Mouse (Mus musculus) neural tube, embryonic 11.5 days (tissue): ENCODE results near the gene Gm11437. TPM values are rescaled to one million over a fixed set of nuclear protein-coding genes. Genes with fewer than 3 reads are reported as not detected.

ENCODE experiments used
- ATAC-seq: fragments of 200-750 bp; cut with Nextera tagmentation; 2 replicates; pipeline ENCODE4 v1.8.0; 2017; ENCODE audit warnings: moderate number of reproducible peaks, mild to moderate bottlenecking, moderate TSS enrichment, moderate library complexity; ENCODE audit not compliant: insufficient read depth, low FRiP score, low TSS enrichment
- DNase-seq: peaks from one replicate; pipeline ENCODE4 v3.0.0-alpha.2; 2015; ENCODE audit warnings: low spot score
- H3K27ac ChIP-seq: fragments of 300-500 bp; sonication (generic); 2 replicates; pipeline ENCODE4 v1.5.1; 2014; ENCODE audit warnings: low read depth, mild to moderate bottlenecking, low read length
- H3K27me3 ChIP-seq: fragments of 300-500 bp; sonication (generic); 2 replicates; pipeline ENCODE4 v1.6.1; 2014; ENCODE audit warnings: mild to moderate bottlenecking, low read length, mixed read lengths; ENCODE audit not compliant: control insufficient read depth, insufficient read depth
- H3K36me3 ChIP-seq: fragments of 300-500 bp; sonication (generic); 2 replicates; pipeline ENCODE4 v1.6.1; 2014; ENCODE audit warnings: mild to moderate bottlenecking, low read length, moderate library complexity, mixed read lengths; ENCODE audit not compliant: control insufficient read depth, insufficient read depth
- H3K4me1 ChIP-seq: fragments of 300-500 bp; sonication (generic); 2 replicates; pipeline ENCODE4 v1.6.1; 2014; ENCODE audit warnings: low read length, mixed read lengths; ENCODE audit not compliant: control insufficient read depth, insufficient read depth
- H3K4me2 ChIP-seq: fragments of 300-500 bp; sonication (generic); 2 replicates; pipeline ENCODE4 v1.6.1; 2014; ENCODE audit warnings: low read depth, mild to moderate bottlenecking, moderate library complexity
- H3K4me3 ChIP-seq: fragments of 300-500 bp; sonication (generic); 2 replicates; pipeline ENCODE4 v1.5.1; 2014; ENCODE audit warnings: low read depth, low read length
- H3K9ac ChIP-seq: fragments of 300-500 bp; sonication (generic); 2 replicates; pipeline ENCODE4 v1.6.1; 2014; ENCODE audit warnings: mild to moderate bottlenecking, low read length
- H3K9me3 ChIP-seq: fragments of 300-500 bp; sonication (generic); 2 replicates; pipeline ENCODE4 v1.6.1; 2016; ENCODE audit warnings: low read length; ENCODE audit not compliant: control insufficient read depth
- WGBS: fragments of 180-500 bp; shearing (Covaris S2); extraction: QIAGEN DNeasy Blood & Tissue Kit; methylation state at CpG from one replicate; pipeline ENCODE4 v1.1.7; 2014; 5-methylcytosine and 5-hydroxymethylcytosine counted together
- polyA plus RNA-seq: library from polyadenylated mRNA; unstranded; fragments of >200 nt; fragmentation: Nextera tagmentation; extraction: Ambion mirVana; gene quantifications from 2 replicates; pipeline ENCODE4 v1.2.1, GENCODE M21; 2014

The Gm11437 gene
- polyA plus RNA-seq: not detected in 2 replicates

- Histone ChIP-seq H3K4me1 (no peaks in the 10 kb centered on the region), H3K9me3 (no peaks in the 10 kb centered on the region), H3K36me3 (no peaks in the 10 kb centered on the region), H3K27me3 (no peaks in the 10 kb centered on the region), H3K27ac (no peak within 1 kb of the TSS), H3K4me3 (no peak within 1 kb of the TSS), H3K9ac (no peak within 1 kb of the TSS), H3K4me2 (no peak within 1 kb of the TSS)
- DNase-seq (no peak), ATAC-seq (no peak)
- WGBS: 85% methylated on average over 5 of the region's 5 CpGs
Measured at GRCm38 (mm10) chr11:84167046-84167526, at the start of gene Gm11437. TSS of gene Gm11437 (minus strand) at chr11:84167476.

- ATAC-seq: no peak
- Histone ChIP-seq H3K27me3 (no peaks in the 10 kb centered on the region), H3K4me3 (no peak overlapping the region), H3K9ac (no peak overlapping the region), H3K36me3 (no peaks in the 10 kb centered on the region), H3K27ac (no peak overlapping the region), H3K9me3 (no peaks in the 10 kb centered on the region), H3K4me1 (no peaks in the 10 kb centered on the region), H3K4me2 (no peak overlapping the region)
- no peak for DNase-seq
- 97% methylated on average over 6 of the region's 6 CpGs for WGBS
Measured at GRCm38 (mm10) chr11:84210876-84211275, 43.6 kb upstream of the Gm11437 start.

- H3K9ac ChIP-seq: no peak overlapping the region
- H3K4me2 ChIP-seq: no peak overlapping the region
- no peaks in the 10 kb centered on the region for H3K27me3 ChIP-seq
- no peak overlapping the region for H3K4me3 ChIP-seq
- H3K9me3 ChIP-seq: no peaks in the 10 kb centered on the region
- 66% methylated on average over 4 of the region's 4 CpGs for WGBS
- no peaks in the 10 kb centered on the region for H3K4me1 ChIP-seq
- DNase-seq: no peak
- H3K27ac ChIP-seq: no peak overlapping the region
- no peak for ATAC-seq
- no peaks in the 10 kb centered on the region for H3K36me3 ChIP-seq
Measured at GRCm38 (mm10) chr11:84205776-84206175, 38.5 kb upstream of the Gm11437 start.

- H3K36me3 ChIP-seq: no peaks in the 10 kb centered on the region
- H3K27ac ChIP-seq: no peak overlapping the region
- no peaks in the 10 kb centered on the region for H3K4me1 ChIP-seq
- no peak overlapping the region for H3K4me2 ChIP-seq
- 95% methylated on average over 3 of the region's 3 CpGs for WGBS
- no peak overlapping the region for H3K9ac ChIP-seq
- no peak overlapping the region for H3K4me3 ChIP-seq
- DNase-seq: no peak
- no peak for ATAC-seq
- no peaks in the 10 kb centered on the region for H3K27me3 ChIP-seq
- no peaks in the 10 kb centered on the region for H3K9me3 ChIP-seq
Measured at GRCm38 (mm10) chr11:84197607-84198402, 30.5 kb upstream of the Gm11437 start.

- H3K4me3 ChIP-seq: no peak overlapping the region
- ATAC-seq: no peak
- no peak overlapping the region for H3K4me2 ChIP-seq
- no peaks in the 10 kb centered on the region for H3K4me1 ChIP-seq
- DNase-seq: no peak
- no peaks in the 10 kb centered on the region for H3K9me3 ChIP-seq
- H3K36me3 ChIP-seq: no peaks in the 10 kb centered on the region
- no peak overlapping the region for H3K27ac ChIP-seq
- H3K9ac ChIP-seq: no peak overlapping the region
- H3K27me3 ChIP-seq: no peaks in the 10 kb centered on the region
- 91% methylated on average over 3 of the region's 3 CpGs for WGBS
Measured at GRCm38 (mm10) chr11:84194751-84195150, 27.5 kb upstream of the Gm11437 start.

- no peak for DNase-seq
- Histone ChIP-seq H3K27ac (no peak overlapping the region), H3K4me2 (no peak overlapping the region), H3K4me1 (no peaks in the 10 kb centered on the region), H3K4me3 (no peak overlapping the region), H3K27me3 (no peaks in the 10 kb centered on the region), H3K9ac (no peak overlapping the region; the same call in 1 of the 2 replicates), H3K9me3 (no peaks in the 10 kb centered on the region), H3K36me3 (no peaks in the 10 kb centered on the region)
- WGBS: 74% methylated on average over 10 of the region's 10 CpGs
- no peak for ATAC-seq
Measured at GRCm38 (mm10) chr11:84193249-84193648, 26.0 kb upstream of the Gm11437 start.

- no peaks in the 10 kb centered on the region for H3K27me3 ChIP-seq
- DNase-seq: no peak
- H3K9me3 ChIP-seq: no peaks in the 10 kb centered on the region
- no peak overlapping the region for H3K9ac ChIP-seq
- H3K36me3 ChIP-seq: no peaks in the 10 kb centered on the region
- 83% methylated on average over 8 of the region's 8 CpGs for WGBS
- no peak overlapping the region for H3K4me3 ChIP-seq
- H3K27ac ChIP-seq: no peak overlapping the region
- no peaks in the 10 kb centered on the region for H3K4me1 ChIP-seq
- no peak overlapping the region for H3K4me2 ChIP-seq
- no peak for ATAC-seq
Measured at GRCm38 (mm10) chr11:84190581-84191233, 23.4 kb upstream of the Gm11437 start.

GRCm38 (mm10) chr11:84188530-84188929 is 21.3 kb upstream of the Gm11437 start:
- DNase-seq (no peak), ATAC-seq (no peak)
- H3K36me3 ChIP-seq: no peaks in the 10 kb centered on the region
- H3K27me3 ChIP-seq: no peaks in the 10 kb centered on the region
- no peak overlapping the region for H3K4me2 ChIP-seq
- H3K4me1 ChIP-seq: no peaks in the 10 kb centered on the region
- H3K9ac ChIP-seq: no peak overlapping the region
- H3K9me3 ChIP-seq: no peaks in the 10 kb centered on the region
- no peak overlapping the region for H3K27ac ChIP-seq
- H3K4me3 ChIP-seq: no peak overlapping the region
- 90% methylated on average over 3 of the region's 3 CpGs for WGBS

- H3K27ac ChIP-seq: no peak overlapping the region
- peaks cover 8% of the 10 kb centered on the region for H3K4me1 ChIP-seq
- peak overlapping the region; percentile 75 for H3K4me2 ChIP-seq
- no peak overlapping the region for H3K9ac ChIP-seq
- DNase-seq (no peak), ATAC-seq (no peak)
- no peaks in the 10 kb centered on the region for H3K36me3 ChIP-seq
- WGBS: 80% methylated on average over 2 of the region's 2 CpGs
- no peak overlapping the region for H3K4me3 ChIP-seq
- H3K27me3 ChIP-seq: no peaks in the 10 kb centered on the region
- H3K9me3 ChIP-seq: no peaks in the 10 kb centered on the region
Measured at GRCm38 (mm10) chr11:84181286-84181685, 14.0 kb upstream of the Gm11437 start.
